Mouse (Mus musculus) forebrain, embryonic 10.5 days (tissue): ENCODE data around the gene Zcwpw1. TPM values are rescaled to one million over a fixed set of nuclear protein-coding genes. Genes with fewer than 3 reads are reported as not detected.

ENCODE experiments used
- DNase-seq: peaks from one replicate; pipeline ENCODE4 v3.0.0-alpha.2; 2017; ENCODE audit warnings: low spot score; ENCODE audit errors: extremely low spot score
- H3K27ac ChIP-seq: fragments of 300-500 bp; sonication (generic); 2 replicates; pipeline ENCODE4 v1.5.1; 2016; ENCODE audit warnings: mild to moderate bottlenecking
- H3K27me3 ChIP-seq: fragments of 300-500 bp; sonication (generic); 2 replicates; pipeline ENCODE4 v1.6.1; 2016; ENCODE audit warnings: mild to moderate bottlenecking; ENCODE audit not compliant: poor library complexity, severe bottlenecking
- H3K36me3 ChIP-seq: fragments of 300-500 bp; sonication (generic); replicated peaks from 2 replicates; pipeline ENCODE4 v1.6.1; 2016; ENCODE audit warnings: mild to moderate bottlenecking, moderate library complexity
- H3K4me1 ChIP-seq: fragments of 300-500 bp; sonication (generic); 2 replicates; pipeline ENCODE4 v1.6.1; 2016
- H3K4me3 ChIP-seq: fragments of 300-500 bp; sonication (generic); 2 replicates; pipeline ENCODE4 v1.5.1; 2016; ENCODE audit warnings: mild to moderate bottlenecking, moderate library complexity
- H3K9me3 ChIP-seq: fragments of 300-500 bp; sonication (generic); 2 replicates; pipeline ENCODE4 v1.6.1; 2016; ENCODE audit warnings: mild to moderate bottlenecking, moderate library complexity
- WGBS: fragments of 180-500 bp; shearing (Covaris S2); methylation state at CpG from one replicate; pipeline ENCODE4 v1.1.7; 2016; 5-methylcytosine and 5-hydroxymethylcytosine counted together
- polyA plus RNA-seq: library from polyadenylated mRNA; unstranded; fragments of >200 nt; fragmentation: Nextera tagmentation; extraction: Ambion mirVana; gene quantifications from 2 replicates; pipeline ENCODE4 v1.2.1, GENCODE M21; 2016

The Zcwpw1 gene
- polyA plus RNA-seq = 12.9 and 14.8 TPM in 2 replicates

DNA sequence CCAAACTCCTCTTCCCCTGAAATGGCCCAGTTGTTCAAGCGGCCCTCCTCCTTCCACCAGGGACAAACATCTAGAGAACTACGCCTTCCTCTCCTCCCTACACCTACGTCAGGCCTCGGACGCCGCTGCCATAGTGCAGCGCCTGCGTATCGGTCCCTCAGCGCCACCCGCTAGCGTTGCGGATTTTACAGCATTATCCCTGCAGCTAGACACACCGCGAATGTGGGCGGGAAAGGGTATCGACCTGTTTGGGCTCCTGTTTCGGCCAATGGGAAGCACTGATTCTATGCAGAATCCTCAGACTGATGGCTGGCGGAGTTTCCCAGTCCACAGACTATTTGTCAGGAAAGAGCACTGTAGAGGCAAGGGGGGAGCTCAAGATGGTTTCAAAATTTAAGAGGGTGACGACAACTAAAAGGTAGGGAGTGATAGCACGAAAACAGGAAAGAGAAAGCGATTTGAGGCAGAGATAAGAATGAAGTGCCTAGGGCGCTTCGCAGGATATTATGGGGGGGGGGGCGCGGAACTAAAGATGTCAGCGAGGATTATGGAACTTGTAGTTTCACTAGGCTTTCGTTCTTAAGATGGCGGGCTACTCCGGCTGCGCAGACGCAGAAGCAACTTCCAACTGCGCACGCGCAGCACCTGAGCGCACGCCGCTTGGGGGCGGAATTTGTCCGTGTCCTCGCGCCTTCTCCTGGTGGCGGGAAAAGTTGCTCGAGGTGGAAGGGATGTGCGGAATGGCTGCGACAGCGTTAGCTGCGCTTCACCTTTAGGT, at the start of gene Zcwpw1, which contains the start of gene Mepce:
Gene Zcwpw1, plus strand, starts transcription at position 648 of the 778 bp plus-strand sequence.
Gene Mepce, minus strand, starts transcription at position 505 of the 778 bp plus-strand sequence.
- Histone ChIP-seq H3K9me3 (peaks cover 6% of the 10 kb centered on the region), H3K36me3 (peaks cover 29% of the 10 kb centered on the region), H3K27me3 (peaks cover 15% of the 10 kb centered on the region), H3K27ac (peak within 1 kb of the TSS; percentile 98), H3K4me1 (peaks cover 39% of the 10 kb centered on the region), H3K4me3 (peak within 1 kb of the TSS; percentile 96)
- peak; percentile 93 for DNase-seq
- under 1% methylated on average over 47 of the region's 48 CpGs for WGBS

DNA sequence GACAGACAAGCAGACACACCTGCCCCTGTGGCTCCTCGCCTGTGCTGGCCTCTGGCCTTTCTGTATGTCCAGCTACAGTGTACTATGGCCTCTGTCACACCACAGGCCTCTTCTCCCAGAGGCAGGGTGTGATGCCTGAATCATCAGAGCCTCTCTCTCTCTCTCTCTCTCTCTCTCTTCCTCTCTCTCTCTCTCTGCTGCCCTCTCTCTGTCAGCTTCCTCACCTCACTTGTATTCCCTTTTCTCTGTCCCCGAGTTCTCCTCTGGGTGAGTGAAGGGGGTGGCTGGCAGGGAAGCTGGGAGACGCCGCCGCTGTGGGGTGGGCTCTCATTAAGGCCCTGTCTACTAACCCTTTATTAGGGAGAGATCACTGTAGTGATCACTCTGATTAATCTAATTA, 49.1 kb upstream of the Zcwpw1 start:
- H3K36me3 ChIP-seq = peaks cover 41% of the 10 kb centered on the region
- H3K4me3 ChIP-seq = peak overlapping the region; percentile 77
- peaks cover 77% of the 10 kb centered on the region for H3K4me1 ChIP-seq
- DNase-seq = no peak
- 31% methylated on average over 5 of the region's 5 CpGs for WGBS
- peak overlapping the region; percentile 90 for H3K27ac ChIP-seq
- H3K9me3 ChIP-seq = peaks cover 4% of the 10 kb centered on the region
- 0 out of 2 replicates have a peak, but pooled peaks cover 7% of the 10 kb centered on the region for H3K27me3 ChIP-seq

GRCm38 (mm10) chr5:137739471-137739870, 48.1 kb upstream of the Zcwpw1 start:
- peak overlapping the region; percentile 90 for H3K27ac ChIP-seq
- peaks cover 4% of the 10 kb centered on the region for H3K9me3 ChIP-seq
- WGBS = 52% methylated on average over 9 of the region's 9 CpGs

DNA sequence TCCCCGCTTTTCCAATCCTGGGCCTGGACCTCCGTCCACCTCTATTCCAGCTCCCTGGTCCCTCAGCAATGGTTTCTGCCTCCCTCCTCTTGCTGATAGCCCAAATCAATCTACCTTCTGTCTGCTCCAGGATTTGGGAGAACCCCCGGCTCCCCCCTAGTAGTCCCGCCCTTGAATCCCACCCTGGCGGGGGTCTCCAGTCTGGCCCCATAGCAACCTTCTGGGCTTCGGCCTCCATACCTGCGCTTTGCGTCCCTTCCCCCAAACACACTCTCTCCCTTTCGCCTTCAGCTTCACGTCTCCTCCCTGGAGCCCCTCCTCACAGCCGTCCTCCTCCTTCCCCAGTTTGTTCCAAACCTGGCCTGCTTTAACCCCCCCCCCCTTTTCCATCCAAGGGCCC, 47.1 kb upstream of the Zcwpw1 start:
- peaks cover 68% of the 10 kb centered on the region for H3K4me1 ChIP-seq
- 0 out of 2 replicates have a peak, but pooled peaks cover 7% of the 10 kb centered on the region for H3K27me3 ChIP-seq
- peaks cover 4% of the 10 kb centered on the region for H3K9me3 ChIP-seq
- peak overlapping the region; percentile 77 for H3K4me3 ChIP-seq
- no peak for DNase-seq
- WGBS = 5% methylated on average over 11 of the region's 11 CpGs
- peak overlapping the region; percentile 90 for H3K27ac ChIP-seq
- H3K36me3 ChIP-seq = peaks cover 29% of the 10 kb centered on the region

More at GRCm38 (mm10) chr5:137739471-137739870, 48.1 kb upstream of the Zcwpw1 start:
- H3K36me3 ChIP-seq = peaks cover 38% of the 10 kb centered on the region
- 0 out of 2 replicates have a peak, but pooled peaks cover 7% of the 10 kb centered on the region for H3K27me3 ChIP-seq
- DNase-seq = no peak
- H3K4me3 ChIP-seq = peak overlapping the region; percentile 77
- H3K4me1 ChIP-seq = peaks cover 68% of the 10 kb centered on the region

DNA sequence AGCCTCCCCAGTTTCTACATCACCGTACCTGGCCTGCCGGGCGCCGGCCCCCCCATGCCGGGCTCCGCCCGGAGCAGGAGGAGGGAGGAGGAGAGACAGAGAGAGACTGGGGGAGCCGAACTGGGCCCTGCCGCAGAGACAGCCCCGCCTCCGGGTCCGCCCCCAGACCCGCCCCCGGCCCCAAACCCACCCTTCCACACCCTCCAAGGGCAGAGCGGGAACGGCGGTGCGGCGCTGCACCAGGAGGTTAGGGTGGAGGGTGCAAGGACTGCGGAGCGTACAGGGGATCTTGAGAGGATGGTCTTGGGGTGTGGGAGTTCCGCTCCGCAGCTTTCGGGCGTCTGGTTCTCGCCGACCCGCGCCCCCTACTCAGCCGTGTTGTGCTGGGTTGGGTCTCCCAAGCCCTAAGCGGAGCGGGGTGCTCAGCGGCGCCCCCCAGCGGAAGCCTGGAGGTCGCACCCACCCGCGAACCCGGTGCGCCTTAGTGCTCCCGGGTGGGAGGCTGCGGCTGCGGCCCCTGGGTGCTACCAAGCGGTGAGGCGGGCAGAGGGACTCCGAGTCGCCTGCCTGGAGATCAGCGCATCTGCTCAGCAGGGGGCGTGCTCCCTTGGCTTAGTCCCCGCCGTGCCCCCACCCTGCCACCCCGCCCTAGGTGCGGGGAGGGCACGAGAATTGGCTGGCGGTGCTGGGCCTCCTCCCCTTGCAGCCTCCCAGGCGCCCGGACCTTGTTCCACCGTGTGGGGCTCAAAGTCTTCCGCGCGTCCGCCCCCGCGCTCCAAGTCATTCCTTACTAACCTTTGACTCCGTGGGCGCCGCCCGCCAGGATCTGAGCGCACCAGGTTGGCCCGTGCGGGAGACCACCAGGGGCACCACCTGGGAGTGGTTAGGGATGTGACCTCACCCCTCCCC, 46.3 kb upstream of the Zcwpw1 start, which contains the start of gene Nyap1:
Gene Nyap1, minus strand, starts transcription at position 585 of the 909 bp plus-strand sequence.
- 0 out of 2 replicates have a peak, but pooled peaks cover 7% of the 10 kb centered on the region for H3K27me3 ChIP-seq
- peaks cover 21% of the 10 kb centered on the region for H3K36me3 ChIP-seq
- peak within 1 kb of the TSS; percentile 90 for H3K27ac ChIP-seq
- under 1% methylated on average over 71 of the region's 71 CpGs for WGBS
- H3K4me1 ChIP-seq = peaks cover 68% of the 10 kb centered on the region
- DNase-seq = peak; percentile 85
- peak within 1 kb of the TSS; percentile 77 for H3K4me3 ChIP-seq
- H3K9me3 ChIP-seq = peaks cover 3% of the 10 kb centered on the region

DNA sequence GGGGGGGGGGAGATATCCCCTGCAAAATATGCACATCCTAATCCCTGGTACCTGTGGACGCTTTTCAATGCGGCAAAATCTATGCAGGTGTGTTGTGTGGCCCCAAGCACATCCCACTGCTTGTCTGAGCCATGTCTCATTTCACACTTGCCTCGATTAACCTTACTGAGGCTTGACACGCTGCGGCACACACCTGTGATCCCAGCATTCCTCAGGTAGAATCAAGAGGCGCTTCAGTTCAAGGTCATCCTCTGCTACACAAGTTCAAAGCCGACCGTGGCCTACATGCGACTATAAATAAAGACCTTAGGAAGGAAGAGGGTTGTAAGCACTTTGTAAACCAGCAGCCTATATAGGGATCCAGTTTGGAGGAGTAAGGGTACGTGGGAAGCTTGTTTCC, 45.5 kb upstream of the Zcwpw1 start:
- WGBS = 68% methylated on average over 10 of the region's 10 CpGs
- Histone ChIP-seq H3K9me3 (no peaks in the 10 kb centered on the region), H3K4me1 (peaks cover 74% of the 10 kb centered on the region), H3K4me3 (peak overlapping the region; percentile 77), H3K27ac (peak overlapping the region; percentile 90; the same call in 1 of the 2 replicates), H3K36me3 (peaks cover 13% of the 10 kb centered on the region), H3K27me3 (0 out of 2 replicates have a peak, but pooled peaks cover 7% of the 10 kb centered on the region)
- no peak for DNase-seq

DNA sequence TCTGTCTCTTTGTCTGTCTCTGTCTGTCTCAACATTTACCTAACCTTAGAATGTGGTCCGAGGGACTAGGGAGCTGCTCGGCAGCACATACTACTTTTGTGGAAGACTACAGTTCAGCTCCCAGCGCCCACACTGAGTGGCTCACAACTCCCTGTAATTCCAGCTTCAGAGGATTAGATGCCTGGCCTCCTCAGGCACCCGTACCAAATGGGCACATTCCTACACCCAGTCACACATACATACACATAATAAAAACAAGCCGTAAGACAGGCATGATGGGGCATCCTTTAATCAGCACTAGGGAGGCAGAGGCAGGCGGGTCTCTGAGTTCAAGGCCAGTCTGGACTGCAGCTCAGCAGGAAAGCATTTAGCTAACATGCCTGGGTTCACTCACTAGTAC, 44.8 kb upstream of the Zcwpw1 start:
- 0 out of 2 replicates have a peak, but pooled peaks cover 7% of the 10 kb centered on the region for H3K27me3 ChIP-seq
- H3K36me3 ChIP-seq = peaks cover 6% of the 10 kb centered on the region
- H3K4me3 ChIP-seq = no peak overlapping the region
- no peak for DNase-seq
- H3K9me3 ChIP-seq = no peaks in the 10 kb centered on the region
- no peak overlapping the region for H3K27ac ChIP-seq
- 93% methylated on average over 6 of the region's 6 CpGs for WGBS
- H3K4me1 ChIP-seq = peaks cover 78% of the 10 kb centered on the region

- H3K36me3 ChIP-seq = no peaks in the 10 kb centered on the region
- H3K27me3 ChIP-seq = 0 out of 2 replicates have a peak, but pooled peaks cover 7% of the 10 kb centered on the region
- H3K9me3 ChIP-seq = no peaks in the 10 kb centered on the region
- H3K27ac ChIP-seq = no peak overlapping the region
- WGBS = 93% methylated on average over 7 of the region's 7 CpGs
- H3K4me1 ChIP-seq = peaks cover 78% of the 10 kb centered on the region
- no peak overlapping the region for H3K4me3 ChIP-seq
- DNase-seq = no peak
These were observed 43.4 kb upstream of the Zcwpw1 start for GRCm38 (mm10) chr5:137744197-137744596.

DNA sequence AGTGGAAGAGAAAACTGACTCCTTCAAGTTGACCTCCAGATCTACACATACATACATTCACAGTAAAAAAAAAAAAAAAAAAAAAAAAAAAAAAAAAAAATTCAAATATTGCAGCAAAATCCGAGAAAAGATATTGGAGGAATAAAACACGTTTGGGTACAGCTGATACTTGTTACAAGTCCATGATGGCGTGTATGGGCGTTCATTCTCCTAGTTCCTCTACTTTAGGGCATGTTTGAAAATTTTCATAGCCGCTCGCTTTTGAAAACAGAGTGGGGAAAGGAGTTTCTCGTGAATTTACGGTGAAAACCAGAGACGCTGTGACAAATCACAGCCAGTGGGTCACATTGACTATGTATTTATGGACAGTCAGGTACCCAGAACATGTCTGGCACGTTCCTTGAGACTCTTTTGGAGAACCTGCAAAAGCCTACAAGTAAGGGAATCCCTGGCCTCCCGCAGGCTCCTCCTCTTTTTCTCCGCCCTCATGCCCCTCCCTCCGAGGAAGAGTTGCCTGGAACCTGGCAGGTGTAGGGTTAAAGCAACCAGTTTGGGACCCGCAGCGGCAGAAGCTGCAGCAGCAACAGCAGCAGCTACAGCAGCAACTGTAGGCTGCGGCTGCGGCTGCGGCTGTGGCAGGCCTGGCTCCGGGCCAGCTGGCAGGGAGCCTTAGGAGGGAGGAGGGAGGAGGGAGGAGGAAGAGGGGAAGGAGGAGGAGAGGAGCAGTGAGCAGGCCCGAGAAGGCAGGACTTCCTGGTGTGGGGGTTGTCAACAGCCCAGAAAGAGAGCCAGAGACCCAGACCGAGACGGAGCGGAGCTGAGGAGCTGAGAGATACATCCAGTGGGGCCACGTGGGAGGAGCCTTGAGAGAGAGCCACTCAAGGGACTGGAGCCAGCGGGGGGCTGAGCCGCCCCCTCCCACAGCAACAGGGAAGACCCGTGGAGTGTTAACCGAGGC, 42.1 kb upstream of the Zcwpw1 start, which contains the start of gene Tsc22d4:
Gene Tsc22d4, plus strand, starts transcription at position 517 of the 958 bp plus-strand sequence.
- H3K27ac ChIP-seq = peak within 1 kb of the TSS; percentile 94
- peak; percentile 86 for DNase-seq
- peak within 1 kb of the TSS; percentile 80 for H3K4me3 ChIP-seq
- H3K9me3 ChIP-seq = no peaks in the 10 kb centered on the region
- H3K4me1 ChIP-seq = peaks cover 69% of the 10 kb centered on the region
- 0 out of 2 replicates have a peak, but pooled peaks cover 7% of the 10 kb centered on the region for H3K27me3 ChIP-seq
- 5% methylated on average over 28 of the region's 28 CpGs for WGBS
- peaks cover 6% of the 10 kb centered on the region for H3K36me3 ChIP-seq

- Histone ChIP-seq H3K4me3 (peak overlapping the region; percentile 80), H3K9me3 (no peaks in the 10 kb centered on the region), H3K36me3 (peaks cover 14% of the 10 kb centered on the region), H3K27me3 (0 out of 2 replicates have a peak, but pooled peaks cover 7% of the 10 kb centered on the region), H3K4me1 (peaks cover 60% of the 10 kb centered on the region), H3K27ac (peak overlapping the region; percentile 94)
- peak; percentile 72 for DNase-seq
- WGBS = under 1% methylated on average over 20 of the region's 20 CpGs
These were observed 41.2 kb upstream of the Zcwpw1 start for GRCm38 (mm10) chr5:137746282-137746850.

GRCm38 (mm10) chr5:137746851-137747325, 40.7 kb upstream of the Zcwpw1 start:
- Histone ChIP-seq H3K27me3 (0 out of 2 replicates have a peak, but pooled peaks cover 7% of the 10 kb centered on the region), H3K27ac (peak overlapping the region; percentile 94), H3K4me1 (peaks cover 55% of the 10 kb centered on the region), H3K9me3 (no peaks in the 10 kb centered on the region), H3K36me3 (peaks cover 19% of the 10 kb centered on the region), H3K4me3 (peak overlapping the region; percentile 80)
- DNase-seq = no peak
- 1% methylated on average over 16 of the region's 16 CpGs for WGBS
